ENCODE assay signal across 26 mouse cellular contexts in genomic region chr4:63742763-63743371, GRCm38 (mm10). TPM values are rescaled to one million over a fixed set of nuclear protein-coding genes. Genes with fewer than 3 reads are reported as not detected.
DNase-seq lines count a peak whose midpoint lies in the region; ATAC-seq and TF ChIP-seq lines count a peak whose summit lies in the region.
"Had no signal": no experiment of that assay in that cellular context is flagged by ENCODE, and none has a peak within 500 bp of the region (broad histone marks: within the 10 kb centered on the region; RNA-seq: fewer than 3 reads in every experiment).

No protein-coding gene starts in this region.

- H3K27ac ChIP-seq in intestine, embryonic 15.5 days = no peak overlapping the region
- H3K27ac ChIP-seq in intestine, postnatal 0 days (ENCODE audit: low read depth, low read length) = no peak overlapping the region
- H3K27ac ChIP-seq in kidney, postnatal 0 days = no peak overlapping the region; the same call in 1 of the 2 replicates
- H3K27ac ChIP-seq in stomach, embryonic 16.5 days (ENCODE audit: low read length) = peak overlapping the region; percentile 43; the same call in 1 of the 2 replicates
- H3K27ac ChIP-seq in stomach, postnatal 0 days (replicated peaks) = no peak overlapping the region
- H3K27ac ChIP-seq: forebrain, embryonic 10.5 days; forebrain, embryonic 13.5 days; hindbrain, embryonic 10.5 days; hindbrain, embryonic 13.5 days had no signal

- no peak overlapping the region for H3K4me3 ChIP-seq in intestine, embryonic 15.5 days (replicated peaks)
- no peak overlapping the region for H3K4me3 ChIP-seq in intestine, postnatal 0 days (ENCODE audit: low read depth, low read length)
- H3K4me3 ChIP-seq in kidney, postnatal 0 days (replicated peaks; ENCODE audit: low read depth, low read length) = no peak overlapping the region
- no peak overlapping the region for H3K4me3 ChIP-seq in stomach, embryonic 16.5 days (replicated peaks; ENCODE audit: low read length)
- no peak overlapping the region for H3K4me3 ChIP-seq in stomach, postnatal 0 days (ENCODE audit: low read depth, low read length)
- H3K4me3 ChIP-seq: forebrain, embryonic 10.5 days; forebrain, embryonic 13.5 days; hindbrain, embryonic 10.5 days; hindbrain, embryonic 13.5 days had no signal

- DNase-seq in kidney, postnatal 0 days (ENCODE audit: low spot score) = peak; percentile 65
- DNase-seq in kidney, postnatal 10 days = no peak
- no peak for DNase-seq in stomach, postnatal 0 days (ENCODE audit: low spot score)
- DNase-seq in adrenal gland, adult 8-10 months = no peak
- DNase-seq: adrenal gland, postnatal 10 days; cerebellum, adult 18-20 months; cerebellum, adult 9-10 months; cerebellum, postnatal 14 days; gastrocnemius, postnatal 10 days; gastrocnemius, postnatal 36 days; heart, postnatal 36 days had no signal

- no peaks in the 10 kb centered on the region for H3K36me3 ChIP-seq in intestine, embryonic 15.5 days
- no peaks in the 10 kb centered on the region for H3K36me3 ChIP-seq in intestine, postnatal 0 days (ENCODE audit: control insufficient read depth, insufficient read depth)
- H3K36me3 ChIP-seq in kidney, postnatal 0 days (ENCODE audit: insufficient read depth, low read length) = no peaks in the 10 kb centered on the region
- H3K36me3 ChIP-seq in stomach, embryonic 16.5 days (ENCODE audit: control insufficient read depth, insufficient read depth, low read length) = no peaks in the 10 kb centered on the region
- H3K36me3 ChIP-seq in stomach, postnatal 0 days (ENCODE audit: control insufficient read depth, insufficient read depth, low read length) = no peaks in the 10 kb centered on the region
- H3K36me3 ChIP-seq: forebrain, embryonic 10.5 days; hindbrain, embryonic 10.5 days; hindbrain, embryonic 13.5 days had no signal

- no peak overlapping the region for H3K4me2 ChIP-seq in intestine, embryonic 15.5 days (replicated peaks)
- H3K4me2 ChIP-seq in intestine, postnatal 0 days (replicated peaks; ENCODE audit: low read depth) = no peak overlapping the region
- peak overlapping the region; percentile 13; the same call in 1 of the 2 replicates for H3K4me2 ChIP-seq in kidney, postnatal 0 days (ENCODE audit: low read length)
- no peak overlapping the region for H3K4me2 ChIP-seq in stomach, embryonic 16.5 days (ENCODE audit: low read depth, low read length)
- no peak overlapping the region for H3K4me2 ChIP-seq in stomach, postnatal 0 days (replicated peaks; ENCODE audit: low read depth)
- H3K4me2 ChIP-seq: forebrain, embryonic 13.5 days; heart, embryonic 11.5 days; hindbrain, embryonic 13.5 days had no signal

- TF ChIP-seq EP300 in stomach, postnatal 0 days (optimal IDR thresholded peaks at IDR 0.05) = no peak

- no peak overlapping the region for H3K9ac ChIP-seq in intestine, embryonic 15.5 days
- H3K9ac ChIP-seq in intestine, postnatal 0 days (ENCODE audit: low read depth, low read length) = no peak overlapping the region
- H3K9ac ChIP-seq in kidney, postnatal 0 days (ENCODE audit: low read depth, low read length) = no peak overlapping the region
- H3K9ac ChIP-seq in stomach, embryonic 16.5 days (ENCODE audit: low read length) = no peak overlapping the region
- H3K9ac ChIP-seq in stomach, postnatal 0 days (ENCODE audit: low read length) = no peak overlapping the region
- H3K9ac ChIP-seq: forebrain, embryonic 13.5 days; hindbrain, embryonic 13.5 days had no signal

- H3K4me1 ChIP-seq in intestine, embryonic 15.5 days (replicated peaks) = peaks cover 30% of the 10 kb centered on the region
- H3K4me1 ChIP-seq in intestine, postnatal 0 days (replicated peaks; ENCODE audit: control insufficient read depth, insufficient read depth, low read length) = peaks cover 21% of the 10 kb centered on the region
- H3K4me1 ChIP-seq in kidney, postnatal 0 days (replicated peaks; ENCODE audit: insufficient read depth, low read length) = peaks cover 16% of the 10 kb centered on the region; the same call in 1 of the 2 replicates
- H3K4me1 ChIP-seq in stomach, embryonic 16.5 days (ENCODE audit: control insufficient read depth, insufficient read depth, low read length) = peaks cover 22% of the 10 kb centered on the region
- H3K4me1 ChIP-seq in stomach, postnatal 0 days (replicated peaks; ENCODE audit: control insufficient read depth, insufficient read depth) = peaks cover 3% of the 10 kb centered on the region; the same call in 1 of the 2 replicates

- WGBS in intestine, embryonic 15.5 days = 59% methylated on average over 5 of the region's 5 CpGs
- WGBS in intestine, postnatal 0 days = 61% methylated on average over 5 of the region's 5 CpGs
- WGBS in kidney, postnatal 0 days = 70% methylated on average over 5 of the region's 5 CpGs
- WGBS in stomach, embryonic 16.5 days = 56% methylated on average over 5 of the region's 5 CpGs
- 67% methylated on average over 5 of the region's 5 CpGs for WGBS in stomach, postnatal 0 days

- no peaks in the 10 kb centered on the region for H3K27me3 ChIP-seq in intestine, embryonic 15.5 days (replicated peaks)
- no peaks in the 10 kb centered on the region for H3K27me3 ChIP-seq in intestine, postnatal 0 days (replicated peaks; ENCODE audit: control insufficient read depth, insufficient read depth, low read length)
- no peaks in the 10 kb centered on the region for H3K27me3 ChIP-seq in kidney, postnatal 0 days (ENCODE audit: insufficient read depth, low read length)
- H3K27me3 ChIP-seq in stomach, embryonic 16.5 days (ENCODE audit: control insufficient read depth, insufficient read depth, low read length) = peaks cover 4% of the 10 kb centered on the region
- H3K27me3 ChIP-seq in stomach, postnatal 0 days (ENCODE audit: control insufficient read depth, insufficient read depth, low read length) = no peaks in the 10 kb centered on the region
- H3K27me3 ChIP-seq: forebrain, embryonic 13.5 days; hindbrain, embryonic 13.5 days had no signal

- TF ChIP-seq CTCF in intestine, postnatal 0 days (IDR thresholded peaks at IDR 0.05; ENCODE audit: low read depth) = no peak
- no peak for TF ChIP-seq CTCF in kidney, postnatal 0 days (IDR thresholded peaks at IDR 0.05; ENCODE audit: low read depth)
- no peak for TF ChIP-seq CTCF in stomach, postnatal 0 days (IDR thresholded peaks at IDR 0.05; ENCODE audit: low read depth)

- no peaks in the 10 kb centered on the region for H3K9me3 ChIP-seq in intestine, embryonic 15.5 days
- no peaks in the 10 kb centered on the region for H3K9me3 ChIP-seq in intestine, postnatal 0 days (ENCODE audit: control insufficient read depth)
- no peaks in the 10 kb centered on the region for H3K9me3 ChIP-seq in kidney, postnatal 0 days (replicated peaks; ENCODE audit: low read length)
- no peaks in the 10 kb centered on the region for H3K9me3 ChIP-seq in stomach, embryonic 16.5 days (replicated peaks; ENCODE audit: control insufficient read depth, low read length)
- H3K9me3 ChIP-seq in stomach, postnatal 0 days (ENCODE audit: control insufficient read depth, low read length) = no peaks in the 10 kb centered on the region
- H3K9me3 ChIP-seq: forebrain, embryonic 10.5 days; forebrain, embryonic 13.5 days; hindbrain, embryonic 10.5 days; hindbrain, embryonic 13.5 days had no signal

- ATAC-seq in intestine, embryonic 15.5 days = 0 out of 2 replicates have a peak, but pooled peaks have one; percentile 5
- no peak for ATAC-seq in intestine, postnatal 0 days
- ATAC-seq in kidney, postnatal 0 days (replicated peaks; ENCODE audit: low FRiP score, low read depth) = no peak
- ATAC-seq in stomach, embryonic 16.5 days (ENCODE audit: insufficient read depth, low FRiP score) = no peak
- ATAC-seq in stomach, postnatal 0 days (ENCODE audit: low FRiP score, low TSS enrichment) = no peak
- ATAC-seq: activated CD4-positive, CD25-positive, alpha-beta regulatory T cell, adult 4 months; CD4-positive, CD25-positive, alpha-beta regulatory T cell, adult 4 months; forebrain, embryonic 13.5 days; forebrain, embryonic 16.5 days; hindbrain, embryonic 16.5 days had no signal

RNA-seq across cellular contexts. Expression of gene Tnfsf15, which starts 2.0 kb away (rescaled TPM):
- polyA plus RNA-seq in intestine, embryonic 15.5 days (2015; fragmentation: Nextera tagmentation; extraction: Ambion mirVana) = 0.16 and 0.28 TPM in 2 replicates
- 0.07 and 0.09 TPM in 2 replicates for polyA plus RNA-seq in intestine, postnatal 0 days (2015; fragmentation: Nextera tagmentation; extraction: Ambion mirVana)
- polyA plus RNA-seq in kidney, postnatal 0 days (2015; fragmentation: Nextera tagmentation; extraction: Ambion mirVana) = 0.55 and 0.77 TPM in 2 replicates
- 0.08 and 0.21 TPM in 2 replicates for polyA plus RNA-seq in stomach, embryonic 16.5 days (2015; fragmentation: Nextera tagmentation; extraction: Ambion mirVana)
- polyA plus RNA-seq in stomach, postnatal 0 days (2015; fragmentation: Nextera tagmentation; extraction: Ambion mirVana) = 0.04 and 0.18 TPM in 2 replicates
- total RNA-seq in adrenal gland, adult 8-10 months (2022) = under 1 TPM; 0.34 to 0.83 (median 0.36) TPM
- total RNA-seq: gastrocnemius, adult 18-20 months; gastrocnemius, postnatal 36 days; heart, adult 8-10 months; heart, postnatal 36 days had no signal
- polyA plus RNA-seq: forebrain, embryonic 10.5 days; forebrain, embryonic 13.5 days; forebrain, embryonic 16.5 days; heart, embryonic 14.5 days; hindbrain, embryonic 10.5 days; hindbrain, embryonic 13.5 days; hindbrain, embryonic 16.5 days had no signal
